Mouse (Mus musculus) lung, postnatal 0 days (tissue): ENCODE data around the gene Mtfr1l.

Source experiments
- CTCF ChIP-seq: IDR thresholded peaks from 2 replicates; pipeline ENCODE4 v1.5.1; 2016; ENCODE audit warnings: antibody characterized with exemption, mild to moderate bottlenecking
- EP300 ChIP-seq: IDR thresholded peaks from 2 replicates; pipeline ENCODE4 v1.6.1; 2016; ENCODE audit warnings: antibody characterized with exemption, mild to moderate bottlenecking, control low read depth

DNA sequence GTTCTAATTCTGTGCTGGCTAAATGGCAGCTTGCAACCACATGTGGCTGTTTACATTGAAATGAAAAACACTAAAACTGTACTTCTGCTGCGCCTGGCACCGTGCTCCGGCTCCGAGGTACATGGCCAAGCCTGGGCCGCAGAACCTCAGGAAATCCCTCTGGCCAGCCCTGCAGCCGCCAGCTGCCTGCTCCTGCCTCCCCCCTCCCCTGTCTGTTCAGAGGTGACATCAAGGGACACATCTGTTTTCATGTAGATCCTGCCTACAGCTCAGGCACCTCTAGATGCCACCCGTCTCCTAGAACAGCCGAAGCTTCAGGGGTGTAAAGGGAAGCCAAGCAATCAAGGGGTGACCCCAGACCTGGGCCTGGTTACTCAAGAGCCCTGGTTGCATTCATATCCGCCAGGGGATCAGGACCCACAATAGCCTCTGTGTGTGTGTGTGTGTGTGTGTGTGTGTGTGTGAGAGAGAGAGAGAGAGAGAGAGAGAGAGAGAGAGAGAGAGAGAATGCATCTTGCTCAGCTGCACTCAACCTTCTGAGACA lies 23.5 kb upstream of the Mtfr1l start:
- TF ChIP-seq CTCF (no peak), EP300 (no peak)
